Comparison of ENCODE assay signal across 9 mouse cellular contexts in the genomic region with DNA sequence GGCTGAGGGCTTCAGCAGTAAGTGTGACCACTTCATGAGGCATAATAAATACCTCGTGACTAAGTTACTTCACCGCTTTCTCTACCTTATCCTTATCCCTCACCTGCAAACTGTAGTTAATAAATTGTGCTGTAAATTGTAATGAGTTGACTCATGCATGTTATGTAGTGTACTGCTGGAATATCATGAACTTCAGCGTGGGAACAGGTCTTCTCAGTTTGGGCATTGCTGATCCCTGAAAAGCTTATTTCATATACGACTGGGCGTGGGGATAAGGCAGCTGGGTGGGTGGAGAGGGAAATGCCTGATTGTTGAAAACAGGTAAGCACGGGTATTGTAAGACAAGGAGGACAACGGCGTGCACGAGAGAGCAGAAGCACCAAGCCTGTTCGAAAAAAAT. TPM values are rescaled to one million over a fixed set of nuclear protein-coding genes. Genes with fewer than 3 reads are reported as not detected.
DNase-seq lines count a peak whose midpoint lies in the region; ATAC-seq lines count a peak whose summit lies in the region.
"Had no signal": no experiment of that assay in that cellular context is flagged by ENCODE, and none has a peak within 500 bp of the region (broad histone marks: within the 10 kb centered on the region; RNA-seq: fewer than 3 reads in every experiment).

No protein-coding gene starts in this region.

- no peak overlapping the region for H3K9ac ChIP-seq in kidney, embryonic 14.5 days (ENCODE audit: low read depth, low read length)
- no peak overlapping the region for H3K9ac ChIP-seq in embryonic facial prominence, embryonic 11.5 days (replicated peaks; ENCODE audit: low read length)
- peak overlapping the region; percentile 59; the same call in 1 of the 2 replicates for H3K9ac ChIP-seq in hindbrain, embryonic 16.5 days (ENCODE audit: low read depth, low read length)
- peak overlapping the region; percentile 37; the same call in 1 of the 2 replicates for H3K9ac ChIP-seq in midbrain, embryonic 14.5 days (replicated peaks; ENCODE audit: low read length)

- 27% methylated on average over 10 of the region's 10 CpGs for WGBS in kidney, embryonic 14.5 days
- WGBS in embryonic facial prominence, embryonic 11.5 days = 29% methylated on average over 10 of the region's 10 CpGs
- 26% methylated on average over 10 of the region's 10 CpGs for WGBS in hindbrain, embryonic 16.5 days
- WGBS in midbrain, embryonic 14.5 days = 29% methylated on average over 10 of the region's 10 CpGs

- ATAC-seq in kidney, embryonic 14.5 days (ENCODE audit: low FRiP score, low TSS enrichment) = peak; percentile 5; the same call in 1 of the 2 replicates
- no peak; the same call in 1 of the 2 replicates for ATAC-seq in embryonic facial prominence, embryonic 11.5 days (replicated peaks; ENCODE audit: insufficient number of reproducible peaks, low FRiP score, low TSS enrichment, low read depth)
- no peak for ATAC-seq in hindbrain, embryonic 16.5 days
- peak; percentile 21; the same call in 1 of the 2 replicates for ATAC-seq in midbrain, embryonic 14.5 days (ENCODE audit: low FRiP score, low TSS enrichment)
- no peak for ATAC-seq in activated CD4-positive, CD25-positive, alpha-beta regulatory T cell, adult 4 months

- peak overlapping the region; percentile 51 for H3K4me3 ChIP-seq in kidney, embryonic 14.5 days (ENCODE audit: low read length)
- H3K4me3 ChIP-seq in embryonic facial prominence, embryonic 11.5 days (ENCODE audit: low read depth, low read length) = peak overlapping the region; percentile 44
- H3K4me3 ChIP-seq in hindbrain, embryonic 16.5 days (ENCODE audit: low read length) = peak overlapping the region; percentile 55
- H3K4me3 ChIP-seq in midbrain, embryonic 14.5 days (replicated peaks; ENCODE audit: low read depth, low read length) = peak overlapping the region; percentile 48

- H3K27me3 ChIP-seq in kidney, embryonic 14.5 days (ENCODE audit: control insufficient read depth, insufficient read depth, low read length) = 0 out of 2 replicates have a peak, but pooled peaks cover 5% of the 10 kb centered on the region
- H3K27me3 ChIP-seq in embryonic facial prominence, embryonic 11.5 days (ENCODE audit: control insufficient read depth, insufficient read depth, low read length) = no peaks in the 10 kb centered on the region
- H3K27me3 ChIP-seq in hindbrain, embryonic 16.5 days (replicated peaks; ENCODE audit: control insufficient read depth, insufficient read depth, low read length) = peaks cover 11% of the 10 kb centered on the region; the same call in 1 of the 2 replicates
- H3K27me3 ChIP-seq in midbrain, embryonic 14.5 days (ENCODE audit: control insufficient read depth, insufficient read depth, low read length) = peaks cover 9% of the 10 kb centered on the region; the same call in 1 of the 2 replicates

- DNase-seq in kidney, adult 8-10 months = no peak
- no peak for DNase-seq in embryonic facial prominence, embryonic 11.5 days (ENCODE audit: low spot score)
- no peak for DNase-seq in midbrain, embryonic 14.5 days
- no peak for DNase-seq in left cerebral cortex, adult 9 months (ENCODE audit: low spot score in 2 of 2)
- DNase-seq in adrenal gland, postnatal 14 days = no peak

- peaks cover 5% of the 10 kb centered on the region; the same call in 1 of the 2 replicates for H3K4me1 ChIP-seq in kidney, embryonic 14.5 days (ENCODE audit: control insufficient read depth, insufficient read depth, low read length)
- no peaks in the 10 kb centered on the region; the same call in 1 of the 2 replicates for H3K4me1 ChIP-seq in embryonic facial prominence, embryonic 11.5 days (ENCODE audit: control insufficient read depth, insufficient read depth, low read length)
- H3K4me1 ChIP-seq in hindbrain, embryonic 16.5 days (ENCODE audit: control insufficient read depth, insufficient read depth, low read depth, low read length) = peaks cover 8% of the 10 kb centered on the region
- no peaks in the 10 kb centered on the region; the same call in 1 of the 2 replicates for H3K4me1 ChIP-seq in midbrain, embryonic 14.5 days (ENCODE audit: control insufficient read depth, insufficient read depth, low read length)

- H3K4me2 ChIP-seq in kidney, embryonic 14.5 days (replicated peaks; ENCODE audit: low read depth, low read length) = peak overlapping the region; percentile 89
- H3K4me2 ChIP-seq in embryonic facial prominence, embryonic 11.5 days (ENCODE audit: low read depth, low read length) = peak overlapping the region; percentile 92
- H3K4me2 ChIP-seq in hindbrain, embryonic 16.5 days (ENCODE audit: low read length) = peak overlapping the region; percentile 98
- H3K4me2 ChIP-seq in midbrain, embryonic 14.5 days (ENCODE audit: low read length) = peak overlapping the region; percentile 78

- H3K36me3 ChIP-seq in kidney, embryonic 14.5 days (ENCODE audit: control insufficient read depth, insufficient read depth, low read length) = no peaks in the 10 kb centered on the region
- no peaks in the 10 kb centered on the region for H3K36me3 ChIP-seq in embryonic facial prominence, embryonic 11.5 days (replicated peaks; ENCODE audit: control insufficient read depth, insufficient read depth, low read depth, low read length)
- no peaks in the 10 kb centered on the region for H3K36me3 ChIP-seq in hindbrain, embryonic 16.5 days (ENCODE audit: control insufficient read depth, insufficient read depth, low read length)
- H3K36me3 ChIP-seq in midbrain, embryonic 14.5 days (ENCODE audit: control insufficient read depth, insufficient read depth, low read length) = no peaks in the 10 kb centered on the region

- H3K27ac ChIP-seq in kidney, embryonic 14.5 days (ENCODE audit: low read depth, low read length) = no peak overlapping the region
- H3K27ac ChIP-seq in embryonic facial prominence, embryonic 11.5 days (replicated peaks; ENCODE audit: low read depth, low read length) = no peak overlapping the region
- no peak overlapping the region for H3K27ac ChIP-seq in hindbrain, embryonic 16.5 days (ENCODE audit: low read depth, low read length)
- H3K27ac ChIP-seq in midbrain, embryonic 14.5 days (replicated peaks; ENCODE audit: low read depth, low read length) = no peak overlapping the region

- no peaks in the 10 kb centered on the region for H3K9me3 ChIP-seq in kidney, embryonic 14.5 days (ENCODE audit: control insufficient read depth, low read length)
- H3K9me3 ChIP-seq in embryonic facial prominence, embryonic 11.5 days (replicated peaks; ENCODE audit: control insufficient read depth, low read length) = no peaks in the 10 kb centered on the region
- no peaks in the 10 kb centered on the region for H3K9me3 ChIP-seq in hindbrain, embryonic 16.5 days (ENCODE audit: control insufficient read depth, low read length)
- no peaks in the 10 kb centered on the region for H3K9me3 ChIP-seq in midbrain, embryonic 14.5 days (ENCODE audit: control insufficient read depth, low read length)

RNA-seq across cellular contexts. Expression of a gene that starts 0.6 kb away (rescaled TPM):
- polyA plus RNA-seq in kidney, embryonic 14.5 days (2014; fragmentation: Nextera tagmentation; extraction: Ambion mirVana) = 1.4 and 1.9 TPM in 2 replicates
- polyA plus RNA-seq in embryonic facial prominence, embryonic 11.5 days (2014; fragmentation: Nextera tagmentation; extraction: Ambion mirVana) = 0.80 and 0.91 TPM in 2 replicates
- polyA plus RNA-seq in hindbrain, embryonic 16.5 days (2015; fragmentation: Nextera tagmentation; extraction: Ambion mirVana) = 0.64 and 1.9 TPM in 2 replicates
- polyA plus RNA-seq in midbrain, embryonic 14.5 days (2014; fragmentation: Nextera tagmentation; extraction: Ambion mirVana) = 0.19 and 1.6 TPM in 2 replicates
- polyA plus RNA-seq in activated CD4-positive, CD25-positive, alpha-beta regulatory T cell, adult 4 months (2017; shearing (Covaris generic)) = 10 to 100 TPM; 18.5 to 39.1 TPM
- 2.4 and 2.5 TPM in 2 replicates for total RNA-seq in adrenal gland, postnatal 14 days (2021)

RNA-seq across cellular contexts. Expression of a gene that starts 2.9 kb away (rescaled TPM):
- not detected in 2 replicates for polyA plus RNA-seq in kidney, embryonic 14.5 days (2014; fragmentation: Nextera tagmentation; extraction: Ambion mirVana)
- not detected in 2 replicates for polyA plus RNA-seq in embryonic facial prominence, embryonic 11.5 days (2014; fragmentation: Nextera tagmentation; extraction: Ambion mirVana)
- polyA plus RNA-seq in hindbrain, embryonic 16.5 days (2015; fragmentation: Nextera tagmentation; extraction: Ambion mirVana) = not detected in 2 replicates
- polyA plus RNA-seq in midbrain, embryonic 14.5 days (2014; fragmentation: Nextera tagmentation; extraction: Ambion mirVana) = 0.12 TPM in 1 of 2 replicates, not detected in the other
- polyA plus RNA-seq in activated CD4-positive, CD25-positive, alpha-beta regulatory T cell, adult 4 months (2017; shearing (Covaris generic)) = 1 to 10 TPM; 1.0 to 1.6 TPM
- 0.23 TPM in 1 of 2 replicates, not detected in the other for total RNA-seq in adrenal gland, postnatal 14 days (2021)
- total RNA-seq: liver, adult 2 months had no signal
- polyA plus RNA-seq: liver, adult 2 months had no signal

RNA-seq across cellular contexts. Expression of a gene that starts 59.6 kb away (rescaled TPM):
- polyA plus RNA-seq in kidney, embryonic 14.5 days (2014; fragmentation: Nextera tagmentation; extraction: Ambion mirVana) = 0.39 TPM in 1 of 2 replicates, not detected in the other
- 1.5 and 1.9 TPM in 2 replicates for polyA plus RNA-seq in embryonic facial prominence, embryonic 11.5 days (2014; fragmentation: Nextera tagmentation; extraction: Ambion mirVana)
- polyA plus RNA-seq in hindbrain, embryonic 16.5 days (2015; fragmentation: Nextera tagmentation; extraction: Ambion mirVana) = 8.3 and 8.4 TPM in 2 replicates
- polyA plus RNA-seq in midbrain, embryonic 14.5 days (2014; fragmentation: Nextera tagmentation; extraction: Ambion mirVana) = 4.7 and 6.3 TPM in 2 replicates
- not detected for polyA plus RNA-seq in activated CD4-positive, CD25-positive, alpha-beta regulatory T cell, adult 4 months (2017; shearing (Covaris generic))
- total RNA-seq in adrenal gland, postnatal 14 days (2021) = 1.3 and 2.9 TPM in 2 replicates
- total RNA-seq: liver, adult 2 months had no signal
- polyA plus RNA-seq: liver, adult 2 months had no signal

Comparison
In these comparisons a context has a peak if more than half of its experiments do, and no peak if none do; other contexts are left out.
1. ATAC-seq: peak in kidney, embryonic 14.5 days (single experiment) and midbrain, embryonic 14.5 days (single experiment); none in embryonic facial prominence, embryonic 11.5 days (single experiment), hindbrain, embryonic 16.5 days (single experiment) and activated CD4-positive, CD25-positive, alpha-beta regulatory T cell, adult 4 months (single experiment).
2. H3K9ac ChIP-seq: peak in hindbrain, embryonic 16.5 days (single experiment) and midbrain, embryonic 14.5 days (single experiment); none in kidney, embryonic 14.5 days (single experiment) and embryonic facial prominence, embryonic 11.5 days (single experiment).
3. Peak in every context shown above with its lines, with median percentiles within 50 percentile points of each other: H3K4me2 ChIP-seq and H3K4me3 ChIP-seq.